Mouse (Mus musculus): ENCODE data around the gene Psg17. TPM values are rescaled to one million over a fixed set of nuclear protein-coding genes. Genes with fewer than 3 reads are reported as not detected.
A peak's percentile ranks its signal among the peaks of the same experiment; 100 is the strongest.
"Not testable (repeated sequence)": the region's sequence is repeated elsewhere in the genome, so short reads cannot be mapped to it uniquely, and the experiment has no call there.

Gene Psg17
- polyA plus RNA-seq (2014; fragmentation: Nextera tagmentation; extraction: Ambion mirVana) = not detected in 2 replicates

DNA sequence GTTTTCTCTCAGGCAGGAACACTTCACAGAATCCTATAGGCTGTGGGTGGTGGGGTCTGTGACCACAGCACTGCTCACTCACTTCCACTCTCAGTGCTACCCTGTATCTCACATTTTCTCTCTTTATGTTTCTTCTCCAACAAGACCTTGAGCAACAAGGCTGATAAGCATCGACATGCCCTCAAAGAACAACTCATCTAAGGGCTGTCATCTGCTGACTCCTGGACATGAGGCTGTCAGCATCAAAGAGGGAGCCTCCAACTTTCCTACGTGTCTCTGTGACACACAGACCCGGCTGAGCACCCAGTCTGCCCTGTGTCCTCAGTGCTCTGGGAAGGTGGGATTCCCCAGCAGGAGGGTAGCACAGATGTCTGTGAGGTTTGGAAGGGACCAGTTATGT is at the start of gene Psg17:
Gene Psg17, minus strand, starts transcription at position 101 of the 400 bp plus-strand sequence.
- H3K4me3 ChIP-seq (ENCODE audit: low read length) = no peak within 1 kb of the TSS
- WGBS = 69% methylated on average over 3 of the region's 3 CpGs

DNA sequence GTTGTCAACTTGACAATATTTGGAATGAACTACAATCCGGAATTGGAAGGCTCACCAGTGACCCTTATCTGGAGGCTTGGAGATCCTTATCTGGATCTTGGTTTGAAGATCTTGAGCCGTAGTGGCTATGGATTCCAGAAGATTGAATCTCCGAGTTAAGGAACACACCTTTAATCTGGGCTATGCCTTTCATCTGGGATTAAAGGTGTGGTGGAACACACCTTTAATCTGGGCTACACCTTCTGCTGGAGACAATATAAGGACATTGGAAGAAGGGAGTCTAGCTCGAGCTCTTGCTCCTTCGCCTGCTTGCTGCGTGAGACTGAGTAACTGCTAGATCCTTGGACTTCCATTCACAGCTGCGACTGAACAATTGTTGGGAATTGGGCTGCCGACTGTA is 49.6 kb upstream of the Psg17 start, which contains the start of gene Pglyrp1:
Gene Pglyrp1, plus strand, starts transcription at position 301 of the 400 bp plus-strand sequence.
- H3K9ac ChIP-seq (ENCODE audit: low read depth, low read length); H3K36me3 ChIP-seq (ENCODE audit: control insufficient read depth, insufficient read depth, low read length); H3K4me3 ChIP-seq (ENCODE audit: low read length); H3K4me1 ChIP-seq (ENCODE audit: control insufficient read depth, insufficient read depth, low read length); H3K9me3 ChIP-seq (ENCODE audit: control insufficient read depth, low read length); H3K27me3 ChIP-seq (ENCODE audit: control insufficient read depth, insufficient read depth, low read length); H3K4me2 ChIP-seq (replicated peaks; ENCODE audit: low read depth, low read length); H3K27ac ChIP-seq (ENCODE audit: low read depth, low read length); ATAC-seq (ENCODE audit: low FRiP score, low TSS enrichment): not testable (repeated sequence)
- WGBS = no CpG with 5 or more reads among the region's 8 CpGs

More for the DNA sequence above, at the start of gene Psg17:
- Histone ChIP-seq H3K27ac (ENCODE audit: low read depth, low read length) (no peak within 1 kb of the TSS), H3K4me2 (replicated peaks; ENCODE audit: low read depth, low read length) (no peak within 1 kb of the TSS), H3K9me3 (ENCODE audit: control insufficient read depth, low read length) (no peaks in the 10 kb centered on the region), H3K27me3 (ENCODE audit: control insufficient read depth, insufficient read depth, low read length) (no peaks in the 10 kb centered on the region), H3K36me3 (ENCODE audit: control insufficient read depth, insufficient read depth, low read length) (no peaks in the 10 kb centered on the region), H3K9ac (ENCODE audit: low read depth, low read length) (no peak within 1 kb of the TSS), H3K4me1 (ENCODE audit: control insufficient read depth, insufficient read depth, low read length) (no peaks in the 10 kb centered on the region)
- no peak for ATAC-seq (ENCODE audit: low FRiP score, low TSS enrichment)

DNA sequence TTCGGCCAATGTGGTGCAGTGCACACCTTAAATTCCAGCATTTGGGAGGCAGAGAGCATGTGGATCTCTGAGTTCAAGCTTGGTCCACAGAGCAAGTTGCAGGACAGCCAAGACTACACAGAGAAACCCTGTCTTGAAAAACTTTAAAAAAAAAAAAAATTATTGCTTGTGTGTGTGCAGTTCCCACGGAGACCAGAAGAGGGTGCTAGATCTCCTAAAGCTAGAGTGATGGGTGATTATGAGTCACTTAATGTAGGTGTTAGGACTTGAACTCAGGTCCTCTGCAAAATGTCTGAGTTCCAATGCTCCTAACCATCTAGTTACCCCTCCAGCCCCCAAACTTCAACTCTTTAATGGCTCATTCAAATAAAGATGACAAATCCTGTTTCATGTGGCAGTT is 47.1 kb upstream of the Psg17 start:
- Histone ChIP-seq H3K36me3 (ENCODE audit: control insufficient read depth, insufficient read depth, low read length) (no peaks in the 10 kb centered on the region), H3K27ac (ENCODE audit: low read depth, low read length) (no peak overlapping the region), H3K4me2 (replicated peaks; ENCODE audit: low read depth, low read length) (no peak overlapping the region), H3K4me3 (ENCODE audit: low read length) (no peak overlapping the region), H3K9ac (ENCODE audit: low read depth, low read length) (no peak overlapping the region), H3K4me1 (ENCODE audit: control insufficient read depth, insufficient read depth, low read length) (0 out of 2 replicates have a peak, but pooled peaks cover 2% of the 10 kb centered on the region), H3K27me3 (ENCODE audit: control insufficient read depth, insufficient read depth, low read length) (0 out of 2 replicates have a peak, but pooled peaks cover 3% of the 10 kb centered on the region), H3K9me3 (ENCODE audit: control insufficient read depth, low read length) (peaks cover 3% of the 10 kb centered on the region; the same call in 1 of the 2 replicates)
- 85% methylated on average over 2 of the region's 2 CpGs for WGBS
- no peak for ATAC-seq (ENCODE audit: low FRiP score, low TSS enrichment)

DNA sequence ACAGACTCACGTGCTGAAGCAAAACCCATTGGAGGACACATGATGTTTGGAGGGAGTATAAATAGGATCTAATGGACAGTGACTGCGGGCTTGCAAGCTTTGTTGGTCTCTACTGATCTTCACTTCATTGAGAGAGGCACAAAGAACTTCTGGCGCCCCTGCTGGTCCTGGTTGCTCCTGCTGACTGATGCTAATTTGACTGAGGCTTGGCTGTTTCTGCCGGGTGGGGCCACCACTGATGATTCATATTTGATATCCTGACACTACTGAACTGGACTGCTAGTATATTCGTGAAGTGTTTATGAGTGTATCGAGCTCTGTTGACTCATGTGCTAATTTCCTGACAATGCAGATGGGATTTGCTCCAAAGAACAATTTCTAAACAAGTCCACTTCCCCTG is 41.4 kb upstream of the Psg17 start:
- H3K36me3 ChIP-seq (ENCODE audit: control insufficient read depth, insufficient read depth, low read length) = no peaks in the 10 kb centered on the region
- no peak for ATAC-seq (ENCODE audit: low FRiP score, low TSS enrichment)
- no peak overlapping the region for H3K4me2 ChIP-seq (replicated peaks; ENCODE audit: low read depth, low read length)
- no peaks in the 10 kb centered on the region for H3K9me3 ChIP-seq (ENCODE audit: control insufficient read depth, low read length)
- H3K27me3 ChIP-seq (ENCODE audit: control insufficient read depth, insufficient read depth, low read length) = no peaks in the 10 kb centered on the region
- no peak overlapping the region for H3K4me3 ChIP-seq (ENCODE audit: low read length)
- H3K4me1 ChIP-seq (ENCODE audit: control insufficient read depth, insufficient read depth, low read length) = no peaks in the 10 kb centered on the region
- 90% methylated on average over 6 of the region's 6 CpGs for WGBS
- no peak overlapping the region for H3K9ac ChIP-seq (ENCODE audit: low read depth, low read length)
- no peak overlapping the region for H3K27ac ChIP-seq (ENCODE audit: low read depth, low read length)

DNA sequence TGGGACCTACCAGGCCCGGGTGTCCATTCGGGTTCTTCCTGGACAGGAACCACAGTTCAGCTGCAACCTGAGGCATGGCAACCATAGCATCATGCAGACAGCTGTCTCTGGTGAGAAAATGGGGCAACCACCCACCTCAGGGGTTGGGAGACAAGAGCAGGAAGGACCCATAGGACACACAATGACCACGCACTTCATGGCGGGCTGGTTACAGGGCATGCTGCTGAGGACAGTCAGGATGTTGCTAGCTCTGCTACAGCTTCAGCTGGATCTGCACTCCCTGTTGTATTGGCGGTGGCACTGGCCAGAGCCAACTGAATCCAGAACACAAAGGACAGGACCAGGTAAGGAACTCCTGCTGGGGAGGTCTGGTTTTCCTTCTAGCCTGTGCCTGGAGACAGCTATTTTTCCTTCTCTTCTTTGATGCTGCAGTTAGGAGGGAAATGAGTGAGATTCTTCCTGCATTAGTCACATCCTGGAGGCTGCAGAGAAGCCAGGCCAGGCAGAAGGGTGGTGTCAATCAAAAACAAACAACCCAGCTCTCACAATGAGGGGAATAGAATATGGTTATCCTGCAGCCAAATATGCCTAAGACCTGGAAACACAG is 37.0 kb upstream of the Psg17 start:
- peak; percentile 39 for ATAC-seq (ENCODE audit: low FRiP score, low TSS enrichment)
- H3K9ac ChIP-seq (ENCODE audit: low read depth, low read length) = no peak overlapping the region
- H3K4me1 ChIP-seq (ENCODE audit: control insufficient read depth, insufficient read depth, low read length) = no peaks in the 10 kb centered on the region
- no peak overlapping the region for H3K4me3 ChIP-seq (ENCODE audit: low read length)
- H3K36me3 ChIP-seq (ENCODE audit: control insufficient read depth, insufficient read depth, low read length) = no peaks in the 10 kb centered on the region
- no peak overlapping the region for H3K4me2 ChIP-seq (replicated peaks; ENCODE audit: low read depth, low read length)
- H3K9me3 ChIP-seq (ENCODE audit: control insufficient read depth, low read length) = no peaks in the 10 kb centered on the region
- no peak overlapping the region; the same call in 1 of the 2 replicates for H3K27ac ChIP-seq (ENCODE audit: low read depth, low read length)
- 77% methylated on average over 5 of the region's 5 CpGs for WGBS
- no peaks in the 10 kb centered on the region for H3K27me3 ChIP-seq (ENCODE audit: control insufficient read depth, insufficient read depth, low read length)

DNA sequence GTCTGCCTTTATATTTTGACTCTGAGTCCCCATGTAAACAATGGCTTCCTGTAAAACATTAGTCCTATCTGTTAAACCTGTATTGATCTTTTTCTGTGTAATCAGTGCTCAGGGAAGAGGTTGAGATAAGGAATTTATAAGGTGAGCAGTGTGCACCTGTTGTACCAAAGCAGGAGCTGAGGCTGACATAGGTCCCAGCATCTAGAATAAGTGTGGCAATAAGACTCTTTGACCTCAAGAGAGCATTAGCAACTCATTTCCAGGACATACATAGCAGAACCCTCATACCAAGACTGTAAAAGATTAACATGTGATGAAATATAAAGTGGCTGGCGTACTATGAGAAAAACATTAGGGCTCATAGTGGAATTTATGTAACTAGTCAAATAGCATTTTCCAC is 27.0 kb upstream of the Psg17 start:
- WGBS = 89% methylated on average over 1 of the region's 1 CpGs
- no peaks in the 10 kb centered on the region for H3K36me3 ChIP-seq (ENCODE audit: control insufficient read depth, insufficient read depth, low read length)
- no peak overlapping the region for H3K27ac ChIP-seq (ENCODE audit: low read depth, low read length)
- H3K4me2 ChIP-seq (replicated peaks; ENCODE audit: low read depth, low read length) = no peak overlapping the region
- H3K4me1 ChIP-seq (ENCODE audit: control insufficient read depth, insufficient read depth, low read length) = no peaks in the 10 kb centered on the region
- no peaks in the 10 kb centered on the region for H3K9me3 ChIP-seq (ENCODE audit: control insufficient read depth, low read length)
- ATAC-seq (ENCODE audit: low FRiP score, low TSS enrichment) = no peak
- no peaks in the 10 kb centered on the region for H3K27me3 ChIP-seq (ENCODE audit: control insufficient read depth, insufficient read depth, low read length)
- H3K9ac ChIP-seq (ENCODE audit: low read depth, low read length) = no peak overlapping the region
- H3K4me3 ChIP-seq (ENCODE audit: low read length) = no peak overlapping the region

DNA sequence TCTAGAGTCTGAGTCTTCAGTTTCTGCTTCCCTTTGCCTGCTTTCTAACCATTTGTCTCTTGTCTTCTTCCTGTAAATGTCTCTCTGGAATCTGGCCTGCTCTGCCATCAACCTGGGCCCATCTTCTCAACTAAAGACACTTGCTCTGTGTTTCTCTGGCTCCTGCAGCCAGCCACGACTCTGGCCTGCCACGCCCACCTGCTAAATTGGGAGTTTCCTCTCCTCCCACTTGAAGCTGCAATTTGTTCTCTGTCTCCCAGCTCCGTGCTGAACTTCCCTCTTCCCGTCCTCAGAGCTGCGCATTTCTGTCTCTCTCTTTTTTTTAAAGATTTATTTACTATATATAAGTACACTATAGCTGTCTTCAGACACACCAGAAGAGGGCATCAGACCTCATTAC is 23.4 kb upstream of the Psg17 start:
- H3K36me3 ChIP-seq (ENCODE audit: control insufficient read depth, insufficient read depth, low read length) = no peaks in the 10 kb centered on the region
- no peak overlapping the region for H3K9ac ChIP-seq (ENCODE audit: low read depth, low read length)
- H3K4me2 ChIP-seq (replicated peaks; ENCODE audit: low read depth, low read length) = no peak overlapping the region
- ATAC-seq (ENCODE audit: low FRiP score, low TSS enrichment) = no peak
- H3K27me3 ChIP-seq (ENCODE audit: control insufficient read depth, insufficient read depth, low read length) = no peaks in the 10 kb centered on the region
- WGBS = 22% methylated on average over 5 of the region's 5 CpGs
- H3K4me3 ChIP-seq (ENCODE audit: low read length) = no peak overlapping the region
- H3K27ac ChIP-seq (ENCODE audit: low read depth, low read length) = no peak overlapping the region
- H3K9me3 ChIP-seq (ENCODE audit: control insufficient read depth, low read length) = no peaks in the 10 kb centered on the region
- H3K4me1 ChIP-seq (ENCODE audit: control insufficient read depth, insufficient read depth, low read length) = 0 out of 2 replicates have a peak, but pooled peaks cover 2% of the 10 kb centered on the region

DNA sequence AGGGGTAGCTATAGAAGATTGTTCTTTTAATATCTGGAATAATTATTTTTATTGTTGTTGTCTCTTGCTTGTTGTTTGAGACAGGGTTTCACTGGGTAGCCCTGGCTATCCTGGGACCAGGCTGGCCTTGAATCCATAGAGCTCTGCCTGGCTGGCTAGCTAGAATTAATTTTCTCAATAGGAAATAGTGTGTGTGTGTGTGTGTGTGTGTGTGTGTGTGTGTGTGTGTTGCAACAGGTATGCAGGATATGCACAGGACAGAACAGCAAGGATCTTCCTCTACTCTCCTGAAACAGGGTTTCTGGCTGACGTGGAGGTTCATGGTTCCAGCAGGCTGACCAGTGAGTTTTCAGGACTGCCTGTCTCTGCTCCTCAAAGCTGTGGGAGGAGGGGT is 19.8 kb upstream of the Psg17 start:
- no peak overlapping the region for H3K9ac ChIP-seq (ENCODE audit: low read depth, low read length)
- ATAC-seq (ENCODE audit: low FRiP score, low TSS enrichment) = peak; percentile 15; the same call in 1 of the 2 replicates
- H3K9me3 ChIP-seq (ENCODE audit: control insufficient read depth, low read length) = no peaks in the 10 kb centered on the region
- no peaks in the 10 kb centered on the region for H3K36me3 ChIP-seq (ENCODE audit: control insufficient read depth, insufficient read depth, low read length)
- no peaks in the 10 kb centered on the region for H3K27me3 ChIP-seq (ENCODE audit: control insufficient read depth, insufficient read depth, low read length)
- peak overlapping the region; percentile 12; the same call in 1 of the 2 replicates for H3K4me3 ChIP-seq (ENCODE audit: low read length)
- H3K4me2 ChIP-seq (replicated peaks; ENCODE audit: low read depth, low read length) = peak overlapping the region; percentile 32
- no peak overlapping the region for H3K27ac ChIP-seq (ENCODE audit: low read depth, low read length)
- 75% methylated on average over 1 of the region's 1 CpGs for WGBS
- 0 out of 2 replicates have a peak, but pooled peaks cover 2% of the 10 kb centered on the region for H3K4me1 ChIP-seq (ENCODE audit: control insufficient read depth, insufficient read depth, low read length)

DNA sequence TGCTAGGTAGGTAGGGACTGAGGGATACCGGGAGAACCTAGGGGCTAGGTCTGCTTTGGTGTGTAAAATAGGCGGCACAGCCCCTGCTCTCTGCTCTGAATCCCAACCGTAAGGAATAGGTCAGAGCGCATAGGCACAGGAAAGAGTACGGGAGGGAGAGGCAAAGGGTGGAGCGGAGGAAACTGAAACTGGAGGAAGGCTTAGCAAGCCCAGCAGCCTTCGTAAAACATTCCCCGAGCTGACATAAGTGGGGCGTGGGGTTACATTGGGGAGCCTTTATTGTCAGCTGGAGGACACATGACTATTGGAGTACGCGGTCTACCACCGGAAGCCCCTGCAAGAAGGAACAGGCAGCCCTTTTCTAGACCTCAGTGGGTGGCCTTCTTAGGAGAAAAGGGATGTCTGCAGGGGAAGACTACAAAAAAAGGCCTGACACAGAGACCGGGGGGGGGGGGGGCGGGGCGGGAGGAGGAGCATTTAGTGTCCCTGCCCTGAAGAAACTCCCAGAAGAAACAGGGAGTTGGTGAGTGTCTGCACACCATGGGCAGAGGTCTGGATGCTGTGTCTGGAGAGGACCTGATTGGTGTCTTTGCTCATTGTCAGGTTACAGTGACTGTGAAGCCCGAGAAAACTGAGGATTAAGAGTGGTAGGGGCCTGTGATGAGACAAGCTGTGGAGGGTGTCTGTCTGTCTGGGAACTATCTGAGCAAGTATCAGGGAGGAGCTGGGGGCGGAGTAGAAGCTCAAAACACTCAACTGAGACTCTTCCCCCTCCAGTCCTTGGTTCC is 19.2 kb upstream of the Psg17 start:
- peak; percentile 88 for ATAC-seq (ENCODE audit: low FRiP score, low TSS enrichment)
- no peaks in the 10 kb centered on the region for H3K36me3 ChIP-seq (ENCODE audit: control insufficient read depth, insufficient read depth, low read length)
- H3K4me3 ChIP-seq (ENCODE audit: low read length) = peak overlapping the region; percentile 32; the same call in 1 of the 2 replicates
- 0 out of 2 replicates have a peak, but pooled peaks cover 2% of the 10 kb centered on the region for H3K4me1 ChIP-seq (ENCODE audit: control insufficient read depth, insufficient read depth, low read length)
- peak overlapping the region; percentile 88 for H3K27ac ChIP-seq (ENCODE audit: low read depth, low read length)
- H3K4me2 ChIP-seq (replicated peaks; ENCODE audit: low read depth, low read length) = peak overlapping the region; percentile 47
- H3K27me3 ChIP-seq (ENCODE audit: control insufficient read depth, insufficient read depth, low read length) = no peaks in the 10 kb centered on the region
- H3K9ac ChIP-seq (ENCODE audit: low read depth, low read length) = peak overlapping the region; percentile 44
- 5% methylated on average over 14 of the region's 17 CpGs for WGBS
- H3K9me3 ChIP-seq (ENCODE audit: control insufficient read depth, low read length) = no peaks in the 10 kb centered on the region

All from kidney, embryonic 14.5 days (tissue).